Mouse (Mus musculus) right cerebral cortex, postnatal 10 days (tissue): Measurements from ENCODE around the gene Plagl1.
A peak's percentile ranks its signal among the peaks of the same experiment; 100 is the strongest.

Source experiments
- DNase-seq, 2 experiments: peaks; one replicate each; pipeline ENCODE4 v3.0.0; 2021; ENCODE audit warnings: low spot score in 2 of 2

Plagl1 gene

GRCm38 (mm10) chr10:13090596-13091424, 30.5 kb downstream of the Plagl1 start:
- peak; percentile 86 to 88 for DNase-seq

- DNase-seq, result no peak
Measured at GRCm38 (mm10) chr10:13092996-13093395, 32.7 kb downstream of the Plagl1 start.

- DNase-seq, result no peak
Measured at GRCm38 (mm10) chr10:13098895-13099294, 38.6 kb downstream of the Plagl1 start.

DNA sequence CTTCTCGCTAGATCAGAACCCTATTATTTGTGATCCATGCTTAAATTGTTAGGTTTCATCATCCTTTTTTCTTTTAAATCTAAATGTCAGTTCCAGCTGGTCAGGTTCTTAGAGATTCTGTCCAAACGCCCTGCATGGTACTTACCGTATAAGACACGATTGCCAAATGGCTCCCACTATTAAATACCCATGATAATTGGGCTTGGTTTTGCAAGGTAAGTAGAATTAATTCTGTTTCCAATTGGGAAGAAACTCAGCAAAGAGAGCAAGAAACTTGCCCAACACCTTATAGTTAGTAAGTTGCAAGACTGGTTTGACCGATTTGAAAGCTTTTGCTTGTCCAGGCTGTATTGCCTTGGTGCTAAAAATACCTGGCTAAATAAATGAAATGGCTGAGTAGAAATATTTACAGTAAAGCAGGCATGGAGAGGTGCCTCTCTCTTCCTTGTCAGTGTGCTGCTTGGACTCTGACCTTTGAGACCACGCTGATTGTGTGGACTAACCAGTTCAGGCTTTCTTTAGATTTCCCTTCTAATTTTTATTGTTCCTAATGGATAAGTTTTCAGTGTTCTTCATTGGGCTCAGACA, 39.9 kb downstream of the Plagl1 start:
- DNase-seq, result no peak

GRCm38 (mm10) chr10:13102360-13102759, 42.1 kb downstream of the Plagl1 start:
- no peak for DNase-seq

DNA sequence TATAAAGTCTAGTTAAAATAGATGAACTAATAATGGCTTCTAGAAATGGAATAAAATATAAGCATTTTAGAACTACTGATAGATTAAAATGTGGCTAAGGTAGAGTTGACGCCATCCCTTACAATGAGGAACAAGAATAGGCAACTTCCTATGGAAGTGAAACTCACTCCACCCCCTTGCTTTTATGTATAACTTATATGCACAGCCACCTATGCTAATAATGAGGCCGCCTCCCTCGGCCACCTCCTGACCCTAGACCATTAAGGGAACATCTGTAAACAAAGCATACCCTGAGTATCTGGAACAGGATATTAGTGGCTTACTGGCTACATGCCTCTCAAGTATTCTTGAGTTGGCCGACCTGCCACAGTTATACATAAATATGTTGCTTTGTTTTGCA, 43.5 kb downstream of the Plagl1 start:
- DNase-seq, result no peak

DNA sequence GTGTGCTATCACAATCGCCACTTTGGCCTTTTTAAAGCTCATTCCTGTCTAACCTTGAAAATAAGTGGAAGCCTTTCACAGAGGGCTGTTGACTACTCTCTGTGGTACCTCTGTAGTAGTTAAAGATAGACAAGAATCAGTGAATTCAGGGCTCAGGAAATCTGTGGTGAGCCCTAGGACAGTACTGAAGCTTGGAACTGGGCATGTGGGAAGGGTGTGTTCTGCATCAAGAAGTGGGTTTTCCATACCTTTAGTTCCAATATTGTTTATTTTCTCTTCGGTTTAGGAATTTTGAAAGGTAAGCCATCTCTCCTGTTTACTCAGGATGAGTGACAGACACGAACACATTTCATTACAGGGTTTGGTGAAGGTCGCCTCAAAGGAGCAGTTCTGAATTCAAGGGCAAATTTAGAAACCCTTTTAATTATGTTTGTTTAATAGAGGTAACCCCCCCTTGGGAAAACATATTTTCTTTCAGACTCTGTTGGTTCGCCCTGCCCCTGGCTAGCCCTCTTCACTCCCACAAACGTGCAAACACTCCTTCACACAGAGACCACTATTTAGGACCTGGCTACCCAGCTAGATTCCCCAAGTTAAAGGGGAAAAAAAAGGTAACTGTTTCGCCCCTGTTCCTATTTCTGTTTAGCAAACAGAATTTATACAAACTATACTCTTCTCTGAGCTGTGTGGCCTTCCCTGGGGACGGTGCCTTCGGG, 46.8 kb downstream of the Plagl1 start:
- no peak for DNase-seq

- DNase-seq, result no peak
Measured at GRCm38 (mm10) chr10:13108021-13108548, 47.8 kb downstream of the Plagl1 start.

DNA sequence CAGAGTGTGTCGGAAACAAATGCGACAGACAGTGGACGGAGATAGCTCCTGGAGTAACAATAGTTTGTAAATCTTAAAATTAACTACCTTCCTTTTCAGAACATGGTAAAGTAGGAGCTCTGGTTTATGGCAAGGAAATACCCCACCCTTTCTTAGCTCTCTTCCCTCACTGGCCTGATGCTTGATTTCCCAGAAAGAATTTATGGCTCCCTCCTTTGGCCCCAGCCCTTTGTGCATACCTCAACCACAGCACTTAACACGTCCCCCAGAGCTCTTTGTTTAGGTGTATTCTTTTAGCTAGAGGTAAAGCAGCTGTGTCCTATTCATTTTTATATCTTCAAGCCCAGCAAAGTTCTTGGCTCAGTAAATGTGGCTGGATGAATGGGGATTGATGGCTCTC, 48.5 kb downstream of the Plagl1 start:
- no peak for DNase-seq

DNA sequence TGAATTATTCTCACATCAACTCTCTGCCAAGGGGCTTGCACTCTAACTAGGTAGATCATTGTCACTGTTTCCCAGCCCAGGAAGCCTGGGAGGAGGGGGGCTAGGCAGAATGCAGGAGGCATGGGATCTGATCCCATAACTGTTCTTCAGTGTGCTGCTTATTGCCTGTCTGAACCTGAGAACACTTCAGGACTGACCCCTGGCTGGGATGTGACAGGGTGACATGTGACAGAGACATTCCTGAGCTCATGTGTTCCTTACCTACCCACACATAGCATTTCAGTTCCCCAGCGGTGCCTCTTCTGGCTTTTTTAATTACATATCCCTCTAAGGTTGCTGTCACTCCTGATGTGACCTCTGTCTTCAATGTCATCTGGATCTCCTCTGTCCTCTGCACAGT, 49.5 kb downstream of the Plagl1 start:
- no peak for DNase-seq

DNA sequence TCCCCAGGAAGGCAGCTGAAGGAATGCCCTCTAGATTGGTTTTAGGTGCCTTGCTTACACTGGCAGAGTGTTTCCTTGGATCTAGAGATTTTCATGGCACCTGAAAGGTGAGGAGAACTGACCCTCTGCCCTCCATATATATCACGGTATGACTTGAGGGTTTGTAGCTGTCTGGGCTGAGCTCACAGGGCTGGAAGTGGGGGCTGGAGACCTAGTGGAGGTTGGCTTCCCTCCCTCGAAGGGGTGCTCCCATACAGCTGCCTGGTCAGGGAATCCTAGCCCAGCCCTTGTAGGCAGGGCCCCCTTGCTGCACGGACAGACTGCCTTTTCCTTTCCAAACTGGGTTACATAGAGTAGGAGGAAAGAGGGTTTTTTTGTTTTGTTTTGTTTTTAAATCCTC, 52.5 kb downstream of the Plagl1 start:
- no peak for DNase-seq

DNA sequence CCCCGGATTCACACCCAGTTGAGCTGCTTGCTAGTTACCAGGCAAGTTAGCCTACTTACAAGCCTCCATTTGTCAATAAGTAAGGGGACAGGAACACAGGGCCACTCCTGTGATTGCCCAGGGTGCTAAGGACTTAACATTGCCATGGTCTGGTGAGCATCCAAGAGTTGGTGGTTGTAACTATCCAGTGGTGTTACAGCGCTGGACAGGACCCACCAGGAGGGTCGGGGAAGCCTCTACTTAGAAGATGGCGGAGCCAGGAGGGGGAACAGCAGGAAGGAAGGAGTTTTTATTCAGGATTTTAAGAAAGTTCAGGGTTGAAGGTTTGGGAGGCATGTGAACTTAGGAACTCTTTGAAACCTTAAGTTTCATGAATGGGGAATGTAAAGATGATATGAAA, 53.3 kb downstream of the Plagl1 start:
- no peak for DNase-seq

GRCm38 (mm10) chr10:13115030-13115429, 54.7 kb downstream of the Plagl1 start:
- no peak for DNase-seq

- no peak for DNase-seq
Measured at GRCm38 (mm10) chr10:13116706-13117665, 56.7 kb downstream of the Plagl1 start.

GRCm38 (mm10) chr10:13118024-13118769, 57.9 kb downstream of the Plagl1 start:
- DNase-seq, result no peak

- DNase-seq, result no peak
Measured at GRCm38 (mm10) chr10:13118770-13119102, 58.4 kb downstream of the Plagl1 start.

GRCm38 (mm10) chr10:13119300-13119699, 59.0 kb downstream of the Plagl1 start:
- DNase-seq, result no peak

GRCm38 (mm10) chr10:13125811-13126210, 65.5 kb downstream of the Plagl1 start:
- no peak for DNase-seq

GRCm38 (mm10) chr10:13127335-13127734, 67.0 kb downstream of the Plagl1 start:
- peak in 1 of 2 experiments; percentile 27 for DNase-seq

DNA sequence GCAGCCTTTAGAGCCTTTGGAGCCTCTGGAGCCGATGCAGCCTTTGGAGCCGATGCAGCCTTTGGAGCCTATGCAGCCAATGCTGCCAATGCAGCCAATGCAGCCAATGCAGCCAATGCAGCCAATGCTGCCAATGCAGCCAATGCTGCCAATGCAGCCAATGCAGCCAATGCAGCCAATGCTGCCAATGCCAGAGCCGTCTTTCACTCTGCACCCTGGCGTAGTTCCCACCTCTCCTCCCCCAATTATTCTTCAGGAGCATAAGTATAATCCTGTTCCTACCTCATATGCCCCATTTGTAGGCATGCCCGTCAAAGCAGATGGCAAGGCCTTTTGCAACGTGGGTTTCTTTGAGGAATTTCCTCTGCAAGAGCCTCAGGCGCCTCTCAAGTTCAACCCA, 67.6 kb downstream of the Plagl1 start:
- DNase-seq, result no peak

- DNase-seq, result no peak
Measured at GRCm38 (mm10) chr10:13133850-13134249, 73.5 kb downstream of the Plagl1 start.
